Comparison of ENCODE assay signal across 8 mouse cellular contexts in genomic region chr6:125604463-125605191, GRCm38 (mm10). TPM values are rescaled to one million over a fixed set of nuclear protein-coding genes. Genes with fewer than 3 reads are reported as not detected.
DNase-seq lines count a peak whose midpoint lies in the region; ATAC-seq and TF ChIP-seq lines count a peak whose summit lies in the region.

No protein-coding gene starts in this region.

- H3K4me1 ChIP-seq in embryonic fibroblast, embryonic 13.5 days (ENCODE audit: control insufficient read depth, insufficient read depth, low read length) = no peaks in the 10 kb centered on the region
- peaks cover 5% of the 10 kb centered on the region; the same call in 1 of the 2 replicates for H3K4me1 ChIP-seq in heart, postnatal 0 days (ENCODE audit: control insufficient read depth, insufficient read depth)
- peaks cover 10% of the 10 kb centered on the region for H3K4me1 ChIP-seq in liver, postnatal 0 days (ENCODE audit: insufficient read depth)

- no peaks in the 10 kb centered on the region for H3K36me3 ChIP-seq in heart, postnatal 0 days (replicated peaks; ENCODE audit: control insufficient read depth, insufficient read depth, low read length)
- no peaks in the 10 kb centered on the region for H3K36me3 ChIP-seq in liver, postnatal 0 days (replicated peaks; ENCODE audit: insufficient read depth, low read length)

- DNase-seq in MEL-GATA-1-ER (ENCODE audit: extremely low read depth, low read depth) = peak; percentile 58
- DNase-seq in brain, adult 2 months (ENCODE audit: low read depth, low spot score) = peak; percentile 83
- peak; percentile 86 for DNase-seq in heart, postnatal 0 days (ENCODE audit: low spot score)
- peak; percentile 78 to 86 for DNase-seq in kidney, postnatal 25 days
- peak; percentile 73 for DNase-seq in liver, postnatal 0 days
- DNase-seq in thymus, postnatal 4 days = peak; percentile 50

- H3K27me3 ChIP-seq in heart, postnatal 0 days (ENCODE audit: control insufficient read depth, insufficient read depth, low read length) = peaks cover 33% of the 10 kb centered on the region; the same call in 1 of the 2 replicates
- H3K27me3 ChIP-seq in liver, postnatal 0 days (ENCODE audit: insufficient read depth, low read length) = no peaks in the 10 kb centered on the region

- WGBS in heart, postnatal 0 days = 21% methylated on average over 9 of the region's 9 CpGs
- 28% methylated on average over 9 of the region's 9 CpGs for WGBS in liver, postnatal 0 days (ENCODE audit: insufficient replicate concordance)

- H3K9ac ChIP-seq in heart, postnatal 0 days (replicated peaks; ENCODE audit: low read depth, low read length) = no peak overlapping the region
- H3K9ac ChIP-seq in liver, postnatal 0 days (replicated peaks) = no peak overlapping the region

- peak; percentile 66; the same call in 1 of the 2 replicates for TF ChIP-seq CTCF in embryonic fibroblast, embryonic 13.5 days (IDR thresholded peaks at IDR 0.05; ENCODE audit: borderline replicate concordance, insufficient read depth, low read length)
- peak; percentile 98 for TF ChIP-seq CTCF in heart, postnatal 0 days (IDR thresholded peaks at IDR 0.05; ENCODE audit: low read depth)
- TF ChIP-seq CTCF in liver, postnatal 0 days (IDR thresholded peaks at IDR 0.05; ENCODE audit: low read depth) = peak; percentile 97

- no peak overlapping the region for H3K4me2 ChIP-seq in heart, postnatal 0 days (ENCODE audit: low read depth, low read length)
- no peak overlapping the region for H3K4me2 ChIP-seq in liver, postnatal 0 days (ENCODE audit: low read depth, low read length)

- no peak for TF ChIP-seq POLR2A in embryonic fibroblast, embryonic 13.5 days (IDR thresholded peaks at IDR 0.05; ENCODE audit: low read depth, low read length)

- no peaks in the 10 kb centered on the region for H3K9me3 ChIP-seq in heart, postnatal 0 days (replicated peaks; ENCODE audit: control insufficient read depth, low read length)
- H3K9me3 ChIP-seq in liver, postnatal 0 days (ENCODE audit: low read length) = no peaks in the 10 kb centered on the region

- no peak overlapping the region for H3K4me3 ChIP-seq in embryonic fibroblast, embryonic 13.5 days (ENCODE audit: insufficient read depth, low read length)
- H3K4me3 ChIP-seq in heart, postnatal 0 days (ENCODE audit: low read depth, low read length) = no peak overlapping the region
- no peak overlapping the region for H3K4me3 ChIP-seq in liver, postnatal 0 days (ENCODE audit: low read depth, low read length)

- H3K27ac ChIP-seq in embryonic fibroblast, embryonic 13.5 days (ENCODE audit: insufficient read depth, low read length) = no peak overlapping the region
- H3K27ac ChIP-seq in heart, postnatal 0 days (ENCODE audit: low read depth) = no peak overlapping the region
- no peak overlapping the region for H3K27ac ChIP-seq in liver, postnatal 0 days (ENCODE audit: low read depth)

- no peak for TF ChIP-seq EP300 in heart, postnatal 0 days (IDR thresholded peaks at IDR 0.05; ENCODE audit: low read depth)
- no peak for TF ChIP-seq EP300 in liver, postnatal 0 days (IDR thresholded peaks at IDR 0.05; ENCODE audit: low read depth)

- 0 out of 2 replicates have a peak, but pooled peaks have one; percentile 35 for ATAC-seq in heart, postnatal 0 days (ENCODE audit: insufficient read depth, low read depth)
- ATAC-seq in liver, postnatal 0 days = 0 out of 2 replicates have a peak, but pooled peaks have one; percentile 24
- ATAC-seq in neutrophil, adult 5-6 weeks (ENCODE audit: extremely low read depth, insufficient number of reproducible peaks, low FRiP score, poor library complexity, severe bottlenecking) = peak; percentile 33; the same call in 1 of the 2 replicates

RNA-seq across cellular contexts. Expression of gene Vwf, which starts 58.1 kb away (rescaled TPM):
- polyA plus RNA-seq in embryonic fibroblast, embryonic 13.5 days (2011; ENCODE audit: insufficient read length, low read depth, missing spikeins) = 0.15 TPM in 1 of 2 replicates, not detected in the other
- 70.5 and 99.9 TPM in 2 replicates for total RNA-seq in heart, postnatal 0 days (2014; rRNA removed; ENCODE audit: low replicate concordance)
- polyA plus RNA-seq in heart, postnatal 0 days (2015; fragmentation: Nextera tagmentation; extraction: Ambion mirVana) = 21.9 and 25.3 TPM in 2 replicates
- 13.4 and 14.8 TPM in 2 replicates for polyA plus RNA-seq in liver, postnatal 0 days (2015; fragmentation: Nextera tagmentation; extraction: Ambion mirVana)
- total RNA-seq in neutrophil, adult 5-6 weeks (2017) = 5.7 and 8.6 TPM in 2 replicates

Comparison
In these comparisons a context has a peak if more than half of its experiments do, and no peak if none do; other contexts are left out.
1. RNA of gene Vwf, which starts 58.1 kb away (polyA plus RNA-seq): 21.9 to 25.3 TPM in heart, postnatal 0 days and 13.4 to 14.8 TPM in liver, postnatal 0 days; 0.15 TPM in embryonic fibroblast, embryonic 13.5 days; every median in the first group is over 10 times any median in the second.
2. Peak in every context shown above with its lines, with median percentiles within 50 percentile points of each other: DNase-seq, CTCF ChIP-seq and ATAC-seq.